Mouse (Mus musculus) stomach, postnatal 0 days (tissue): ENCODE measurements at regions not wholly inside any gene's neighbourhood (a gene's known extent, or its start where the extent isn't known, plus 50 kb on each side); places are given as distances from the start of the nearest gene placed in this dataset.

Source experiments
- CTCF ChIP-seq: IDR thresholded peaks from 2 replicates; pipeline ENCODE4 v1.5.1; 2016; ENCODE audit warnings: antibody characterized with exemption, low read depth, mild to moderate bottlenecking, moderate library complexity
- EP300 ChIP-seq: optimal IDR thresholded peaks from 2 replicates; pipeline ENCODE3; 2016; ENCODE audit warnings: antibody characterized with exemption

GRCm38 (mm10) chr14:31953783-31954182 lies 75.0 kb upstream of the Galnt15 start:
- TF ChIP-seq CTCF (no peak), EP300 (no peak)
